Comparison of ENCODE assay signal across 9 mouse cellular contexts in the genomic region with DNA sequence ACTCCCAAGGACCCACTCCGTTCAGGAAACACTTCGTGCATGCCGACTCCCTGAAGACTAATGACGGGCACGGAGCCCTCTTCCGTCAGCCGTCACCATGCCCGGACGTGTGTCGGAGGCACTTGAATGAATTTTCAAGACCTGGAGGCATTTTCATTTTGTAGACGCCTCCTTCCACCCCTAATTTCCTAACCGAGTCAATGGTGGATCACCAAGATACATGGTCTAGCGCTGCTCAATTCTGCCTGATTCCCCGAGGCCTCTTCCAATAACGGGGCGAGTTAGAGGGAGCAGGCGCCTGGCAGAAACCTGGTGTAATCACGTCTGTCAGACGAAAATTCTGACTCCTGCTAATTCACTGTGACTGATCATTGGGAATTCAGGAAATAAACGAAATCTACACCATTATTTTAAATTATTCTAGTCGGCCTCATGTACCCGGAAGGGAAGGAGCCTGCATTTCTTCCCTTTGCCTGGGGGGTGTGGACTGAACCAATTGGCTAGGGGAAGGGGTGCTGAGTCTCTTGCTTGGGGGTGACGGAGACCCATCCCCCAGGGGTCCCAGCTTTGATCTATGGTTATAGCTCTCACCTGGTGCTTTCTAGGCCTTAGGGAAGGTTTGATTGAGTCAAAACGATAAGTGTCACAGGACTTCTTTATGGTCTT.
DNase-seq lines count a peak whose midpoint lies in the region; ATAC-seq and TF ChIP-seq lines count a peak whose summit lies in the region.
"Had no signal": no experiment of that assay in that cellular context is flagged by ENCODE, and none has a peak within 500 bp of the region (broad histone marks: within the 10 kb centered on the region; RNA-seq: fewer than 3 reads in every experiment).

No protein-coding gene starts in this region.

- no peaks in the 10 kb centered on the region for H3K27me3 ChIP-seq in forebrain, embryonic 15.5 days
- no peaks in the 10 kb centered on the region for H3K27me3 ChIP-seq in neural tube, embryonic 13.5 days
- no peaks in the 10 kb centered on the region for H3K27me3 ChIP-seq in stomach, postnatal 0 days (ENCODE audit: control insufficient read depth, insufficient read depth, low read length)

- peak overlapping the region; percentile 3; the same call in 1 of the 2 replicates for H3K9ac ChIP-seq in forebrain, embryonic 15.5 days (replicated peaks)
- H3K9ac ChIP-seq in neural tube, embryonic 13.5 days = 0 out of 2 replicates have a peak overlapping the region, but pooled peaks have one; percentile 22
- H3K9ac ChIP-seq in stomach, postnatal 0 days (ENCODE audit: low read length) = no peak overlapping the region

- H3K4me2 ChIP-seq in forebrain, embryonic 15.5 days (replicated peaks) = peak overlapping the region; percentile 28
- H3K4me2 ChIP-seq in neural tube, embryonic 13.5 days = peak overlapping the region; percentile 41
- H3K4me2 ChIP-seq in stomach, postnatal 0 days (replicated peaks; ENCODE audit: low read depth) = no peak overlapping the region

- H3K36me3 ChIP-seq in forebrain, embryonic 15.5 days = no peaks in the 10 kb centered on the region
- H3K36me3 ChIP-seq in neural tube, embryonic 13.5 days = no peaks in the 10 kb centered on the region
- no peaks in the 10 kb centered on the region for H3K36me3 ChIP-seq in stomach, postnatal 0 days (ENCODE audit: control insufficient read depth, insufficient read depth, low read length)

- 42% methylated on average over 24 of the region's 24 CpGs for WGBS in forebrain, embryonic 15.5 days
- WGBS in neural tube, embryonic 13.5 days = 38% methylated on average over 24 of the region's 24 CpGs
- WGBS in stomach, postnatal 0 days = 63% methylated on average over 24 of the region's 24 CpGs

- H3K9me3 ChIP-seq in forebrain, embryonic 15.5 days = no peaks in the 10 kb centered on the region
- no peaks in the 10 kb centered on the region for H3K9me3 ChIP-seq in neural tube, embryonic 13.5 days
- H3K9me3 ChIP-seq in stomach, postnatal 0 days (ENCODE audit: control insufficient read depth, low read length) = no peaks in the 10 kb centered on the region

- no peak for TF ChIP-seq EP300 in stomach, postnatal 0 days (optimal IDR thresholded peaks at IDR 0.05)

- peak overlapping the region; percentile 70 for H3K27ac ChIP-seq in forebrain, embryonic 15.5 days (replicated peaks)
- peak overlapping the region; percentile 84 for H3K27ac ChIP-seq in neural tube, embryonic 13.5 days (replicated peaks)
- no peak overlapping the region for H3K27ac ChIP-seq in stomach, postnatal 0 days (replicated peaks)

- peak overlapping the region; percentile 16 for H3K4me3 ChIP-seq in forebrain, embryonic 15.5 days
- H3K4me3 ChIP-seq in neural tube, embryonic 13.5 days = peak overlapping the region; percentile 19
- no peak overlapping the region for H3K4me3 ChIP-seq in stomach, postnatal 0 days (ENCODE audit: low read depth, low read length)

- no peak; the same call in 1 of the 2 replicates for ATAC-seq in forebrain, embryonic 15.5 days (replicated peaks)
- peak; percentile 82 for ATAC-seq in neural tube, embryonic 13.5 days (ENCODE audit: low read depth)
- ATAC-seq in erythroid progenitor cell, adult 5-6 weeks (replicated peaks; ENCODE audit: low FRiP score, poor library complexity, severe bottlenecking) = no peak
- ATAC-seq in stomach, postnatal 0 days (ENCODE audit: low FRiP score, low TSS enrichment) = no peak

- TF ChIP-seq CTCF in stomach, postnatal 0 days (IDR thresholded peaks at IDR 0.05; ENCODE audit: low read depth) = no peak

- peaks cover 17% of the 10 kb centered on the region for H3K4me1 ChIP-seq in forebrain, embryonic 15.5 days
- peaks cover 38% of the 10 kb centered on the region for H3K4me1 ChIP-seq in neural tube, embryonic 13.5 days (replicated peaks)
- H3K4me1 ChIP-seq in stomach, postnatal 0 days (replicated peaks; ENCODE audit: control insufficient read depth, insufficient read depth) = no peaks in the 10 kb centered on the region

- DNase-seq in layer of hippocampus, adult 11-12 months (ENCODE audit: low spot score) = peak; percentile 15
- DNase-seq in layer of hippocampus, adult 9-11 months = no peak
- DNase-seq in layer of hippocampus, adult 18-20 months (ENCODE audit: low spot score in 2 of 2) = peak; percentile 25 to 33
- DNase-seq in embryo, embryonic 10 days (ENCODE audit: low spot score) = no peak
- no peak for DNase-seq in stomach, postnatal 0 days (ENCODE audit: low spot score)
- DNase-seq: thymus, postnatal 36 days had no signal

Comparison
In these comparisons a context has a peak if more than half of its experiments do, and no peak if none do; other contexts are left out.
1. DNase-seq: peak in layer of hippocampus, adult 11-12 months (single experiment) and layer of hippocampus, adult 18-20 months (2 of 2); none in layer of hippocampus, adult 9-11 months (single experiment), embryo, embryonic 10 days (single experiment) and stomach, postnatal 0 days (single experiment).